Mouse (Mus musculus) intestine, embryonic 14.5 days (tissue): ENCODE data around the gene Strip1. TPM values are rescaled to one million over a fixed set of nuclear protein-coding genes. Genes with fewer than 3 reads are reported as not detected.

Source experiments
- ATAC-seq: fragments of 200-750 bp; cut with Nextera tagmentation; replicated peaks from 2 replicates; pipeline ENCODE4 v1.8.0; 2017; ENCODE audit warnings: low read depth, moderate number of reproducible peaks, moderate TSS enrichment, moderate library complexity; ENCODE audit not compliant: low FRiP score, low TSS enrichment
- DNase-seq: peaks from one replicate; pipeline ENCODE4 v3.0.0-alpha.2; 2018; ENCODE audit warnings: low spot score
- H3K27ac ChIP-seq: fragments of 300-500 bp; sonication (generic); 2 replicates; pipeline ENCODE4 v1.5.1; 2014; ENCODE audit warnings: low read depth, mild to moderate bottlenecking, control low read depth
- H3K27me3 ChIP-seq: fragments of 300-500 bp; sonication (generic); replicated peaks from 2 replicates; pipeline ENCODE4 v1.6.1; 2014; ENCODE audit warnings: low read length, control low read depth; ENCODE audit not compliant: control insufficient read depth, insufficient read depth
- H3K36me3 ChIP-seq: fragments of 300-500 bp; sonication (generic); 2 replicates; pipeline ENCODE4 v1.6.1; 2014; ENCODE audit warnings: low read length, control low read depth; ENCODE audit not compliant: control insufficient read depth, insufficient read depth
- H3K4me1 ChIP-seq: fragments of 300-500 bp; sonication (generic); replicated peaks from 2 replicates; pipeline ENCODE4 v1.6.1; 2014; ENCODE audit warnings: low read length, control low read depth, mixed read lengths; ENCODE audit not compliant: control insufficient read depth, insufficient read depth
- H3K4me2 ChIP-seq: fragments of 300-500 bp; sonication (generic); 2 replicates; pipeline ENCODE4 v1.6.1; 2014; ENCODE audit warnings: low read length
- H3K4me3 ChIP-seq: fragments of 300-500 bp; sonication (generic); 2 replicates; pipeline ENCODE4 v1.5.1; 2014; ENCODE audit warnings: low read depth, low read length, control low read depth, mixed read lengths
- H3K9ac ChIP-seq: fragments of 300-500 bp; sonication (generic); 2 replicates; pipeline ENCODE4 v1.6.1; 2014; ENCODE audit warnings: mild to moderate bottlenecking, low read length
- H3K9me3 ChIP-seq: fragments of 300-500 bp; sonication (generic); 2 replicates; pipeline ENCODE4 v1.6.1; 2016; ENCODE audit warnings: low read length, control low read depth; ENCODE audit not compliant: control insufficient read depth
- WGBS: fragments of 180-500 bp; shearing (Covaris S2); extraction: QIAGEN DNeasy Blood & Tissue Kit; methylation state at CpG from one replicate; pipeline ENCODE4 v1.1.7; 2014; 5-methylcytosine and 5-hydroxymethylcytosine counted together
- polyA plus RNA-seq: library from polyadenylated mRNA; unstranded; fragments of >200 nt; fragmentation: Nextera tagmentation; extraction: Ambion mirVana; gene quantifications from 2 replicates; pipeline ENCODE4 v1.2.1, GENCODE M21; 2014

Gene Strip1
- polyA plus RNA-seq, 1 experiment from 2014 or later, result 49.4 TPM

- Histone ChIP-seq H3K4me2 (no peak overlapping the region), H3K27ac (no peak overlapping the region), H3K9ac (no peak overlapping the region), H3K4me3 (no peak overlapping the region), H3K27me3 (peaks cover 13% of the 10 kb centered on the region; the same call in 1 of the 2 replicates), H3K4me1 (no peaks in the 10 kb centered on the region), H3K36me3 (no peaks in the 10 kb centered on the region), H3K9me3 (no peaks in the 10 kb centered on the region)
- no peak for ATAC-seq
- WGBS, result 37% methylated on average over 4 of the region's 4 CpGs
- DNase-seq, result no peak
Measured at GRCm38 (mm10) chr3:107563880-107564279, 67.6 kb downstream of the Strip1 start.

- WGBS, result 57% methylated on average over 4 of the region's 4 CpGs
- Histone ChIP-seq H3K27ac (no peak overlapping the region), H3K4me2 (no peak overlapping the region), H3K4me1 (no peaks in the 10 kb centered on the region), H3K4me3 (no peak overlapping the region), H3K27me3 (0 out of 2 replicates have a peak, but pooled peaks cover 6% of the 10 kb centered on the region), H3K9me3 (no peaks in the 10 kb centered on the region), H3K36me3 (no peaks in the 10 kb centered on the region), H3K9ac (no peak overlapping the region)
- no peak for DNase-seq
- no peak for ATAC-seq
Measured at GRCm38 (mm10) chr3:107562591-107562990, 68.9 kb downstream of the Strip1 start.

Other genes with a start within 250 kb of the Strip1 start
- 0.09 TPM in 1 of 2 replicates, not detected in the other for gene Kcnc4, start 172.1 kb downstream of the Strip1 start, polyA plus RNA-seq
- 2.0 and 3.3 TPM in 2 replicates for gene Slc6a17, start 113.7 kb downstream of the Strip1 start, polyA plus RNA-seq
- gene Ubl4b, start 76.6 kb downstream of the Strip1 start, polyA plus RNA-seq, result not detected in 2 replicates
- not detected in 2 replicates for gene Alx3, start 36.7 kb downstream of the Strip1 start, polyA plus RNA-seq
- not detected in 2 replicates for gene Gm10961, start 372 bp downstream of the Strip1 start, polyA plus RNA-seq
- gene Ahcyl1, start 64.9 kb upstream of the Strip1 start, polyA plus RNA-seq, result 95.0 and 104 TPM in 2 replicates
- 13.3 and 13.6 TPM in 2 replicates for gene Csf1, start 128.8 kb upstream of the Strip1 start, polyA plus RNA-seq
- gene Eps8l3, start 245.5 kb upstream of the Strip1 start, polyA plus RNA-seq, result 66.9 and 82.6 TPM in 2 replicates